Mouse (Mus musculus): ENCODE measurements around the gene Smo.
"Not testable (repeated sequence)": the region's sequence is repeated elsewhere in the genome, so short reads cannot be mapped to it uniquely, and the experiment has no call there.

Smo gene

DNA sequence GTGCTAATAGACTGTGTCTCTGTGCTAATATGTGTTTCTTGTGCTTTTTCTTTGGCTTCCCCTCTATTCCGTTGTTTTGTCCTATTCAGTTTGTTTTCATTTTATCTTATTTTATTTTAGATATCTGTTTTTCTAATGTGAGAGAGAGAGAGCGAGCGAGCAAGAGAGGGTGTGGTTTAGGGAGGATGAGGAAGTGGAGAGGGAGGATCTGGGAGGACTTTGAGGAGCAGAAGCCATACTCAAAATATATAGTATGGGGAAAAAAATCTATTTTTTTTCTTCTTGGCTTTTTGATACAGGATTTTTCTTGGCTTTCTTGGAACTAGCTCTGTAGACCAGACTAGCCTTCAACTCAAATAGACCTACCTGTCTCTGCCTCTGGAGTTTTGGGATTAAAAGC lies 7.3 kb upstream of the Smo start:
- DNase-seq: no peak

DNA sequence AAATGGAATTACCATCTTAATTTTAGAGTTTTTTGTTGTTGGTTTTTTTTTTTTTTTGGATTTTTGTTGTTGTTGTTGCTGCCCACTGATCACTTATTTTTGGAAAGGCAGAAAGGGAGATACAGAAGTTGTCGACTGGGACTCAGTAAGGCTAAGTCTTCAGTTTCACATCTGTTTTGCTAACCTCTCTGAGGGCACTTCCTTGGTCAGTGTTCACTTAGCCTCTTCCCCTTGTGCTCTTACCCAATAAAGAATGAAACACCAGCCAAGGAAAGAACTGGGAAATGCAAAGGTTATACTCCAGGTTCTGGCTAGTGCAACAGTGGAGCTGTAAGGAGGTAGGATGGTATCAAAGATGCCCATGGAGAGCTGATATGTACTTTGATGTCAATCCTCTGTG lies 5.8 kb upstream of the Smo start:
- no peak for DNase-seq

DNA sequence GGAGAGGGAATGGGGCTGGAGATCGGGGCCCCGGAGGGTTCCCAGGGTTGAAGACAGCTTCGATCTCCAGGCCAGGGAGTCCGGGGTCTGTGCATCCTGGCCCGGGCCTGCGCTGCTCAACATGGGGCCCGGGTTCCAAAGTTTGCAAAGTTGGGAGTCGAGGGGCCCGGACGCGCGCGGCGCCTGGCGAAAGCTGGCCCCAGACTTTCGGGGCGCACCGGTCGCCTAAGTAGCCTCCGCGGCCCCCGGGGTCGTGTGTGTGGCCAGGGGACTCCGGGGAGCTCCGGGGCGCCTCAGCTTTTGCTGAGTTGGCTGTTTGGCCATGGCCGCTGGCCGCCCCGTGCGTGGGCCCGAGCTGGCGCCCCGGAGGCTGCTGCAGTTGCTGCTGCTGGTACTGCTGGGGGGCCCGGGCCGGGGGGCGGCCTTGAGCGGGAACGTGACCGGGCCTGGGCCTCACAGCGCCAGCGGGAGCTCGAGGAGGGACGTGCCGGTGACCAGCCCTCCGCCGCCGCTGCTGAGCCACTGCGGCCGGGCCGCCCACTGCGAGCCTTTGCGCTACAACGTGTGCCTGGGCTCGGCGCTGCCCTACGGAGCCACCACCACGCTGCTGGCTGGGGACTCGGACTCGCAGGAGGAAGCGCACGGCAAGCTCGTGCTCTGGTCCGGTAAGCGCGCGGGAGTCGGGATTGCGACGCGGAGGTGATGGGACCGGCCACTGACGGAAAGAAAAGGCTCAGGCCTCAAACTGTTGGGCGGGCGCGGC lies 567 bp downstream of the Smo start:
- peak; percentile 77 for DNase-seq

DNA sequence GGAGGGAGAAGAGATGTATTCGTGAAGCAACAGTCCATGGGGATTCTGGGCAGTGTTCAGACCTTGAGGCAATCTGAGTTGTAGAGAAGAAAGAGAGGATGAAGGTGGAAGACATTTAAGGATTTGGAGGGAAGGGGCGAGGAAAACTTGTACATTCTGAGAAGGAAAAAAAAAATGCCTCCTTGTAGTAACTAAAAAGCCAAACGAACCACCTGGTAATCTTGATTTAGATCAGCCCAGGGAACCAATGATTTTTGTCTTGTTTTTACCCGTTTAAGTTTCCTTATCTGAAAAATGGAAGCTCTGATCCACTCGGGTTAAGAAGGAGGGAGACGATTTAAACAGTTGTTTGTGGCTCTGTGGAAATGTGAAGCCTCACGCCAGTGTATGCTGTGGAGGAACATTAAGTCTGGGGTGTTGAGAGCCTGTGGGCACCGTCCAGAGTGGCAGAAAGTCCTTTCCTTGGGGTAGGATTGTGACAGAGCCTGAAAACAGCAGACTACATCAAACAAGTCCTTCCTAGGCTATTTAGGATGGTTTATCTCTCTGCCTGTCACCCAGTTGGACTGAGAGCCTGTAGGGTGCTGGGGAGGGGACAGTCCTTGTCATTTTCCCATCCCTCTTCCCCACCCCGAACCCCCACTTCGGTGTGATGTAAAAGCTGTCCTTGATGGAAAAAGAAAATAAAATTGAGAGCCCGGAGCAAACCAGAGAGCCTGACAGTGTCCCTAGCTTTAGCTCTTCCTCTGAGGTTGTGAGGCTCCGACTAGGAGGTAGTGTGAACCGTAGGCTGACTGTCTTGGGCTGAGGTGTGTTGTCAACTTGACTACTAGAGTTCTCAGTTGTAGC lies 1.5 kb downstream of the Smo start:
- no peak for DNase-seq

DNA sequence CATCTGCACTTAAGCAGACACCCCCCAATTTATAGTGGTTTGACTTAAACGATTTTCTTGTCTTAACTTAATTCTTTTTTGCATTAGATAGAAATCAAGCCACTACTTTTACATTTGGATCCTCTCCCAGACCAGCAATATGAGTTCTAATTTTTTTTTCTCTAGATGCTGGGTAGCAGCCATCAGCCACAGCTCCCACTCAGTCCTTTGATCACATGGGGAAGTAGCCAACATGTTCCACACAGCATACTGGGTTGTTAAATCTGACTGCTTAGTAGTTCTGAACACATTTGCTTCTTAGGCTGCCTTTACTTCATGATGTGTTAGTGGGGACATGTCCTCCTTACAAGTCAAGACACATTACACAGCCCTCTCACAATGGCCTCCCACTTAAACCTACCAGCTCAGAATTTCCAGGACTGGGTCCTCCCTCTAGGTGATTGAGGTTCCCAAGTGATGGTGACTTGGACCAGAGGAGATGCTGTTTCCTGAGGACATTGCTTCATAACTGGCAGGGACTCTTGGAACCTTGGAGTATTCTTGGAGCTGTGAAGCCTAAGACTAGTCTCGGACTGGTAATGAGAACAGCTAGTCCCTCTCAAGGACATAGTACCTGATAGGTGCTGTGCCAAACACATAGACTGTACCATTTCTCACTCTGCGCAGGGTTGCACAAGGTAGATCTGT lies 16.3 kb downstream of the Smo start:
- no peak for DNase-seq

DNA sequence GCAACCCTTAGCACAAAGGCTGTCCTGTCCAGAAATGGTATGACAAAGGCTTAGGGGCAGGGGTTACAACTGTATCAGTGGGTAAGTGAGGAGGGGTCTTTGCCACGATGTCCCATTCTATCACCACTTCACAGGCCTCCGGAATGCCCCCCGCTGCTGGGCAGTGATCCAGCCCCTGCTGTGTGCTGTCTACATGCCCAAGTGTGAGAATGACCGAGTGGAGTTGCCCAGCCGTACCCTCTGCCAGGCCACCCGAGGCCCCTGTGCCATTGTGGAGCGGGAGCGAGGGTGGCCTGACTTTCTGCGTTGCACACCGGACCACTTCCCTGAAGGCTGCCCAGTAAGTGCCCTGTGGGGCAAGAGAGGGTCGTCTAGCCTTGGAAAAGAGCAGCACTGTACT lies 18.0 kb downstream of the Smo start:
- no peak for DNase-seq

DNA sequence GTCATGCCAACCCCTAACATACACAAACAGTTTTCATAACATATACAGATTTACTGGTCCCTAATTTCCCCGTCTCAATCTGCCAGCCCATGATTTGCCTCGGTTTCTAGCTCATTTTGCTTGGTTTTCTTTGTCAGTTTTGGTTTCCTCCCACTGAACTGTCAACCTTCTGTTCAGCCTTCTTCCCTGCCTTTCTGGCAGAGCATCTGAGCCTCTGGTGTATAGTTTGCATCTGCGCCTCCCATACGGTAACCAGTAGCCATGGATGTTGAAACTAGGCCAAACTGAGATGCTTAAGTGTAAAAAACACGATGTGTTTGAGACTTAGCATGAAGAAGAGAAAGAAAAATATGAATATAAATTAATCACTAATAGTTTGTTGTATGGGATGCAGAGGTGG lies 20.7 kb downstream of the Smo start:
- no peak for DNase-seq

DNA sequence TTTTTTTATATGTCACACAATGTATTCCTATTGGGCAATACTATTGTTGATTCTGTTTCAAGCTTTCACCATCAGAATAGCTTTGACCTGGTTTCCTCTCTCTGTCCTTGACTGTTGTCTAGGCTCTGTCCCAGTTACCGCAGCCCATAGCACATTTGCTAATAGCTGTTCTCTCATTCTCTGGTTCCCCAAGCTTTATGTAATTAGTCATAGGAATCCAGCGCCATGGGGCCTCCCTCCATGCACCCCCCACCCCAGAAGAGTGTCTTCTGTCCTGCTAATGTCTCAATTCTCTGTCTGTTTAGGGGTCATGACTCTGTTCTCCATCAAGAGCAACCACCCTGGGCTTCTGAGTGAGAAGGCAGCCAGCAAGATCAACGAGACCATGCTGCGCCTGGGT lies 21.2 kb downstream of the Smo start:
- no peak for DNase-seq

DNA sequence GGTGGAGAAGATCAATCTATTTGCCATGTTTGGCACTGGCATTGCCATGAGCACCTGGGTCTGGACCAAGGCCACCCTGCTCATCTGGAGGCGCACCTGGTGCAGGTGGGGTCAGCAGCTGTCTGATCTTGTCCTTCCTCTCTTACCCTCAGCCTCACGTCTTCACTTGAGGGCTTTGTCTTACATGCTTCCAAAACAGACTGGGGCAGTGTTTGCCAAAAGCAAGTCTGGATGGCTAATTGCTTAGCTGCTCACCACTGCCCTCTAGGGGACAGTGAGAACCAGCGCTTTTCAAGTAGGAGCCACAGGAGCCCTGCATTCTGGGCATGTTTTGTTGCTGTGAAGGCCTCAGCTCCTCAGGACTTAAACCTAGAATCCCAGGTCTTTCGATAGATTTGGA lies 23.1 kb downstream of the Smo start:
- DNase-seq: peak; percentile 90

DNA sequence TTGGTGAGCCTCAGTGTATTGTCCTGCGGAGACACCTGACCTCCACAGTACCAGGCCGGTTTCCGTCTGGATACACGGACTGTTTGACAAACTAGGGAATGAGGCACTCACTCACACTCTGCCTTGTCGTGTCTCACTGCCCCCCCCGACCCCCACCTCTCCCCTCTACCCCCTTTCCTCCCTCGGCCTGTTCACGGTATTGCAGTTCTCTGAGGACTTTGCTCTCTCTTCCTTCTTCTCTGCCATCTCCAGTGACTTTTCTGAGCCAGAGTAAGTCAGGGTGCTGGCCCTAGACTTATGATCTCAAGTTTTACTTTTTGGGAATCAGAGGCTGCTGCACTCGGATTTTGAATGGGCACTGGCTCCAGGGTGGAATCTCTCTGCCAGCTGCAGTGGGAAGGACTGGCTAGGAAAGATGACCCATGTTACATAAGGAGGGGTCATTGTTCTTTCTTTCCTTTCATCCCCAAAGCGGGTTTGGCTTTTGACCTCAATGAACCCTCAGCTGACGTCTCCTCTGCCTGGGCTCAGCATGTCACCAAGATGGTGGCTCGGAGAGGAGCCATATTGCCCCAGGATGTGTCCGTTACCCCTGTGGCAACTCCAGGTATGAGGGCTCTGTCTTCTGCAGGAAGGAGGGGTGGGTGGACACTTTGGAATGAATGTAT lies 23.8 kb downstream of the Smo start:
- DNase-seq: no peak

DNA sequence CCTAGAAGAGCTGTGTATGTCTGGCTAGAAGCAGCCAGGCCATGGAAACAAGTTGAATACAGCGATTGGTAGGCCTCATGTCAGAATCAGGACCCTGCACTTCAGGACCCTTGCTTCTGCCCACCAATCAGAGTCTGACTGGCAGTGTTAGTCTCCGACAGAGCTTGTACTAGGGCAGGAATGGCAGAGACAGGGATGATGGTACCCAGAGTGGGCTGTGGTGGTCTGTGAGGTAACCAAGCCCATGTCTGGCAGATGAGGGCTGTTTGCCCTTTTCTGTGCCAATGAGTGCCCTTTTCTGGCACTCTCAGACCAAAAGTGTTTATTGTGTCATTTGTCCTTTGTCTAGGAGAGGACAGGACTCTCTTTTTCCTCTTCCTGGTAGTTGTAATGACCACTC lies 25.1 kb downstream of the Smo start:
- DNase-seq: not testable (repeated sequence)

DNA sequence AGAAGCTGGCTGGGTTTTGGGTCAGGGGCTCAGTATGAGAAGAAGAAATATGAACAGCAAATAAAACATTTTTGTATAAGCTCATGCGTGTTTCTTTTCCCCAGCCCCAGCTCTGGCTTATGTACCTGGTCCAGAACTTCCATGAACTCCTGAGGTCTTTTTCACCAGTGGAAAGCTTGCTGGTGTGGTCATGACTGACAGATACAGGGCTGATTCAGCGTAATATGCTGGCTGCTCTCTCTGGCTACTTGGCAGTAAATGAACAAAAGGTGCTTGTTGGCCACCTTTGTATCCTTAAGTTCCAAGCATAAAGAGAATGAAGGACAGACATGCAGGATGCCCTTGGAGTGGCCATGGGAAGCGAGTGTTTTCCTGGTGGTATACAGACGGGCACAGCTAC lies 26.0 kb downstream of the Smo start:
- DNase-seq: no peak

DNA sequence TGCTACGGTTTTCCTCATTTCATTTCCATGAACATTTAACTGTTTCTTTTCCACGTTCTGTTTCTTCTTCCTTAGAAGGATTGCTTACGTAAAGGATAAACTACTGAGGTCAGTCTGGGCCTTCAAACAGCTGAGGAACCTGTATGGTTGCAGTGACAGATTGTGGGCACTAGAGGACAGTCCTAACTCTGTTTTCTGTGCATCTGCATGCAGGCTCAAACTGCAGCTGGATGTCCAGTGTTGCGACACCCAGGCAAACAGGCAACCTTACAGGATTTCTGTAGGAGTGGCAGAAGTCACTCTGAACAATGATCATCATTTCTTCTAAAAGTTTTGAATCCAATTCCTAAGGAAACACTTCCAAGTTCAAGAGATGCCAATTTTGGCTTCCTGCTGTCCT lies 27.2 kb downstream of the Smo start:
- peak; percentile 60 for DNase-seq

DNA sequence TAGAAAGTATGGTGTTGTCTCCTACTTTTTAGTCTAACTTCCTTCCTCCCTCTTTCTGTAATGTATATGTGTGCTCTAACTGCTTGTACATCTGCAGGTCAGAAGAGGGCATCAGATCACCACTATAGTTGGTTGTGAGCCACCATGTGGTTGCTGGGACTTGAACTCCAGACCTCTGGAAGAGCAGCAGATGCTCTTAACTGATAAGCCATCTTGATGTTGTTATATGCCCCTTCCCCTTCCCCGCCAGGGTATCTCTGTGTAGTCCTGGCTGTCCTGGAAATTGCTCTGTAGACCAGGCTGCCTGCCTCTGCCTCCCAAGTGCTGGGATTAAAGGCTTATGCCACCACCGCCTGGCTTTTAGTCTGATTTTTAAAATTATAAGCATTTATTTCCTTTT lies 31.6 kb downstream of the Smo start:
- DNase-seq: no peak

DNA sequence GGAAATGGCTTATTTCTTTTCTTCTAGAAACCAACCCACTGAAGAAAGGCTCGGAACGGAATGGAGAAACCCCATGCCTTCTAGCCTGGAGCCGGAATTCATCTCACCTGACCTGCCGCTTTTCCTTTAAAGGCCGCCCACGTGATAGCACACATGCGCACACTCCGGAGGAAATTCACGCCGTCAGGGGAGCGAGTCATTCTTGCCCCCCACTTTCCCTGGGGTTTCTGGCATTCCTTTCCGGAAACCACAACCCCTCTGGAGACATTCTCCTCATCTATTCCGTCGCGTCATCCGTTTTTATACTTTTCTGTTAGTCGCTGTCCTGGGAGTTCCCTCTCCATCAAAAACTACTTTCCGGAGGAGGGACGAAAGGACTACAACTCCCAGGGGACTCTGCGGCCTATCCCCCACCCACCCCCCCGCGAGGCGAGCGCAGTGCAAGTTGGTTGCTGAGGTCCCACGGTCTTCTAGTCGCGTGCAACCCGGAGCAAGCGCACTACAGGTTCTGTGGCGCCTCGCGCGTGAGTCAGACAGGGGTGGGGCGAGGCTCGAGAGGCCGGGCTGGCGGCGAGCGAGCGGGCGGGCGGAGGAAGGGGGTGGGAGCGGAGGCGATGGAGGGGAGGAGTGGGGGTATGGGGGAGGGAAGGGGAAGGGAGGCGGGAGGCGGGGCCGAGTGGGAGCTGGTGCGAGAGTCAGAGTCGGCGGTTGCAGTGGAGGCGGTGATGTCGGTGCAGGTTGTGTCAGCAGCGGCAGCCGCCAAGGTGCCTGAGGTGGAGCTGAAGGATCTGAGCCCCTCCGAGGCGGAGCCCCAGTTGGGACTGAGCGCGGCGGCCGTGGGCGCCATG lies 32.7 kb downstream of the Smo start, which contains the start of gene Ahcyl2:
Gene Ahcyl2, plus strand, starts transcription at position 199 of the 848 bp plus-strand sequence.
- DNase-seq: peak; percentile 99

DNA sequence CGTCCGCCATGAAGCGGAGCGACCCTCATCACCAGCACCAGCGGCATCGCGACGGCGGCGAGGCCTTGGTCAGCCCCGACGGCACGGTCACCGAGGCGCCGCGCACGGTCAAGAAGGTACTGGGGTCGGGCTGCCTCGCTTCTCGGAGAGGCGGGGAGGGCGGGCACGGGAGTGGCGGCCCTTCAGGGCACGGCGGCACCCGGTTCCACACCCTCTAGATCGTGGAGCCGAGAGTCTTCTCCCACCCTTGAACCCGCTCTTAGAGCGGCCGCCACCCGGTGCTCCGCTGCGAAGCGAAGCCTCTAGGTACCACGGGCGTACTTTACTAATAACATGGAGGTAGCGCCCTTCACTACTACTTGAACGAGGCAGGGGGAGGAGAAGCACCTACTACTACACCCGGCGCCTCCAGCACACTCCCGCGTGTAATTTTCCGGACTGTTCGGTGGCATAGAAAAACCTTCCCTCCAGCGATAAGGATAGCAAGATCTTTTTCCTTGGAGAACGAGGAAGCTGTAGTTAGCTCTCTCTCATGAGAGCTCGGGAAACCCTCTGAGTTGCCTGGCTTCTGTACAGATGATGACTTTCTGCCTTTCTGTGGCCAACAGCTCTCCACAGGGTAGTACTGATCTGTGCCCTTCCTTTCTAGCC lies 33.6 kb downstream of the Smo start:
- DNase-seq: peak; percentile 45

DNA sequence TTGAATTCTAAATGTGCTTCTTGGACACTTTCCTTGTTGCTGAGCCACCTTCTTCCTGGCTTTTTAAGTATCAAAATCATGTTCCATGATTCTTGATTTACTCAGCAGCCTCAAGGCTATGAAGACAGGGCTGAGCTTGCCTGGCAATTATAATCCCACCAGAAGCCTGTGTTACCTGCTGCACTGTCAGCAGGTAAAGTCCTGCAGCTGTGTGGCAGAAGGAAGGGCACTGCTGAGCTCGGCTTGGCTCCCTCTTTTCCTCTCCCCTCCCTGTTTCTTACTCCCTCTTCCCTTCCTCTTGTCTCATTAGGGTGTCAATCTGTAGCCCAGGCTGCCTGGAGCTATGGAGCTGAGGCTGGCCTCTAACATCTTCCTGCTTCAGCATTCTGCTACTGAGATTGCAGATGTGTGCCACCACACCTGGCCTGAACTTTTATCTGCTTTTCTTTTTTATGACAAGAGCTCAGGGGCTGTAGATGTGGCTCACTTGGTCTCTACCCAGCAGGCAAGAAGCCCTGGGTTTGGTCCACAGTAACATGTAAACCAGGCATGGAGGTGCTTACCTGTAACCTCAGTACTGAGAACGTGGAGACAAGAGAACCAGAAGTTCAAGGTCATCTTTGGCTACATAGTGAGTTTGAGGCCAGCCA lies 35.5 kb downstream of the Smo start:
- no peak for DNase-seq

DNA sequence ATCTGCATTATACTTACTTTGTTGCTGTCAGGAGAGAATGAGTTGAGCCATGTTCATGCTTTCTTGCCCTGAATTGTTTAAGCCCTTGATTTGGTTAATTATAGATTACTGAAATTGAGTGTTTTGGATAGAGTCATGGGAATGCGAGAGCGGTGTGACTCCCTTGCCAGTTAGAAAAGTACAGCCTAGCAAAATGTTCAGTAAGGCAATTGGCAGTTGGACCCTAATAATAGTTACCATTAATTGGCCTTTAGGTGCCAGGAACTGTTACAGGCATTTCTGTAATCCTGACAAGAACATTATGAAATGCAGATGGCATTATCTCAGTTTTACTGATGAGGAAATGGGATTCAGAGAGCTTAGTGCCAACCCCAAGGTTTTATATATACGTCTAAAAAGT lies 36.9 kb downstream of the Smo start:
- no peak for DNase-seq

DNA sequence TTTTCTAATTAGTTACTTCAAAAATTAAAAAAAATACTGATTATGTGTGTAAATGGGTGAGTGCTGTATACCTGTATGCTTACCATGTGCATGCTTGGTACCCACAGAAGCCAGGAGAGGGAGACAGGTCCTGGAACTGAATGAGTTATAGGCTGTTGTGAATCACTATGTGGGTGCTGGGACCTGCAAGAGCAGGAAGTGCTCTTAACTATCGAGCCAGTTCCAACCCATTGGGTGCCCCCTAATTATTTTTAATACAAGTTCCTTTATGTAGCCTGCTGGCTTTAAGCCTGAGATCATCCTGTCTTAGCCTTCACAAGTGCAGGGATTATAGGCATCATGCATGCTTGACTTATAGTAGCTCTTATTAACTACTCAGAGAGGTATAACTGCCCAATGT lies 38.9 kb downstream of the Smo start:
- DNase-seq: peak; percentile 54

DNA sequence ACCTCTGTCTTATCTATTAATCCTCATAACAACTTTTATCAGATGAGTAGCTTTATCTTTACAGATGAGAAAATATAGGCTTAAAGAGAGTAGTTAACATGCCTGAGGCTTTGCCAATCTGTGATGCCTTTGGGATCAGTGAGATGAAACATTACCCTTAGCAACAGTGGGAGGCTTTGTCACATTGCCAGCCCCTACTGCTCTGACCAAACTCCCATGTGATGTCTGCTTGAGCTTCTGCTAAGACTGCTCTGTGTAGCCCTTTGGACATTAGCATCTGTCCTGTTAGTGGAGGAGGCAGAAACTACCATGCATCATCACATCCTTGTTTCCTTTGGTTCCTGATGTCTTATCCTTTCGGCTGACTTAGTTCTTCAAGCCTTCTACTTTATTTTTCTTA lies 40.3 kb downstream of the Smo start:
- DNase-seq: no peak
